Mouse (Mus musculus) neural tube, embryonic 13.5 days (tissue): ENCODE measurements at regions not wholly inside any gene's neighbourhood (a gene's known extent, or its start where the extent isn't known, plus 50 kb on each side); places are given as distances from the start of the nearest gene placed in this dataset.
A peak's percentile ranks its signal among the peaks of the same experiment; 100 is the strongest.
"Not testable (repeated sequence)": the region's sequence is repeated elsewhere in the genome, so short reads cannot be mapped to it uniquely, and the experiment has no call there.

Experiments
- ATAC-seq: fragments of 200-750 bp; cut with Nextera tagmentation; 2 replicates; pipeline ENCODE4 v1.8.0; 2017; ENCODE audit warnings: low read depth, mild to moderate bottlenecking, moderate TSS enrichment, moderate library complexity
- H3K27ac ChIP-seq: fragments of 300-500 bp; sonication (generic); replicated peaks from 2 replicates; pipeline ENCODE4 v1.5.1; 2015; ENCODE audit warnings: moderate library complexity, mild to moderate bottlenecking, inconsistent platforms
- H3K27me3 ChIP-seq: fragments of 300-500 bp; sonication (generic); 2 replicates; pipeline ENCODE4 v1.6.1; 2015; ENCODE audit warnings: mild to moderate bottlenecking, inconsistent platforms
- H3K36me3 ChIP-seq: fragments of 300-500 bp; sonication (generic); 2 replicates; pipeline ENCODE4 v1.6.1; 2015; ENCODE audit warnings: mild to moderate bottlenecking, inconsistent platforms
- H3K4me1 ChIP-seq: fragments of 300-500 bp; sonication (generic); replicated peaks from 2 replicates; pipeline ENCODE4 v1.6.1; 2015; ENCODE audit warnings: inconsistent platforms
- H3K4me2 ChIP-seq: fragments of 300-500 bp; sonication (generic); 2 replicates; pipeline ENCODE4 v1.6.1; 2015; ENCODE audit warnings: inconsistent platforms, mild to moderate bottlenecking, moderate library complexity
- H3K4me3 ChIP-seq: fragments of 300-500 bp; sonication (generic); 2 replicates; pipeline ENCODE4 v1.5.1; 2015; ENCODE audit warnings: mild to moderate bottlenecking, inconsistent platforms
- H3K9ac ChIP-seq: fragments of 300-500 bp; sonication (generic); 2 replicates; pipeline ENCODE4 v1.6.1; 2015; ENCODE audit warnings: moderate library complexity, mild to moderate bottlenecking, inconsistent platforms
- H3K9me3 ChIP-seq: fragments of 300-500 bp; sonication (generic); 2 replicates; pipeline ENCODE4 v1.6.1; 2016; ENCODE audit warnings: inconsistent platforms
- WGBS: fragments of 180-500 bp; shearing (Covaris S2); methylation state at CpG from one replicate; pipeline ENCODE4 v1.1.7; 2015; 5-methylcytosine and 5-hydroxymethylcytosine counted together

GRCm38 (mm10) chr9:13105426-13105825 is 140.2 kb downstream of the Jrkl start:
- WGBS = 95% methylated on average over 4 of the region's 4 CpGs

GRCm38 (mm10) chr9:13083669-13084068 is 162.0 kb downstream of the Jrkl start:
- Histone ChIP-seq H3K9ac (no peak overlapping the region), H3K4me3 (no peak overlapping the region), H3K36me3 (no peaks in the 10 kb centered on the region), H3K9me3 (no peaks in the 10 kb centered on the region), H3K4me1 (no peaks in the 10 kb centered on the region), H3K27me3 (no peaks in the 10 kb centered on the region), H3K27ac (no peak overlapping the region), H3K4me2 (no peak overlapping the region)
- 89% methylated on average over 11 of the region's 11 CpGs for WGBS
- no peak for ATAC-seq

More at GRCm38 (mm10) chr9:13105426-13105825, 140.2 kb downstream of the Jrkl start:
- H3K4me3 ChIP-seq = no peak overlapping the region
- no peak overlapping the region for H3K27ac ChIP-seq
- H3K36me3 ChIP-seq = no peaks in the 10 kb centered on the region
- H3K9ac ChIP-seq = no peak overlapping the region
- H3K9me3 ChIP-seq = no peaks in the 10 kb centered on the region
- no peaks in the 10 kb centered on the region for H3K27me3 ChIP-seq
- no peak for ATAC-seq
- no peaks in the 10 kb centered on the region for H3K4me1 ChIP-seq
- H3K4me2 ChIP-seq = no peak overlapping the region

GRCm38 (mm10) chr9:13049079-13049478 is 196.6 kb downstream of the Jrkl start:
- ATAC-seq = no peak
- Histone ChIP-seq H3K4me2 (no peak overlapping the region), H3K4me1 (no peaks in the 10 kb centered on the region), H3K27ac (no peak overlapping the region), H3K9me3 (no peaks in the 10 kb centered on the region), H3K36me3 (no peaks in the 10 kb centered on the region), H3K4me3 (no peak overlapping the region), H3K9ac (no peak overlapping the region), H3K27me3 (no peaks in the 10 kb centered on the region)

- H3K4me2 ChIP-seq = no peak overlapping the region
- no peaks in the 10 kb centered on the region for H3K9me3 ChIP-seq
- no peak overlapping the region for H3K9ac ChIP-seq
- H3K27ac ChIP-seq = no peak overlapping the region
- H3K4me3 ChIP-seq = no peak overlapping the region
- no peaks in the 10 kb centered on the region for H3K27me3 ChIP-seq
- H3K4me1 ChIP-seq = no peaks in the 10 kb centered on the region
- no peak for ATAC-seq
- H3K36me3 ChIP-seq = no peaks in the 10 kb centered on the region
These were observed 226.6 kb downstream of the Jrkl start for GRCm38 (mm10) chr9:13019025-13019424.

GRCm38 (mm10) chr9:12983209-12983608 is 262.4 kb downstream of the Jrkl start:
- H3K4me1 ChIP-seq, H3K36me3 ChIP-seq, H3K4me2 ChIP-seq, H3K9ac ChIP-seq, H3K27me3 ChIP-seq, H3K27ac ChIP-seq, ATAC-seq, H3K9me3 ChIP-seq, H3K4me3 ChIP-seq: not testable (repeated sequence)
- WGBS = 85% methylated on average over 1 of the region's 1 CpGs

GRCm38 (mm10) chr9:12973022-12973421 is 272.6 kb downstream of the Jrkl start:
- 60% methylated on average over 1 of the region's 1 CpGs for WGBS
- Histone ChIP-seq H3K27me3 (no peaks in the 10 kb centered on the region), H3K36me3 (no peaks in the 10 kb centered on the region), H3K4me3 (no peak overlapping the region), H3K27ac (no peak overlapping the region), H3K4me1 (no peaks in the 10 kb centered on the region), H3K9me3 (no peaks in the 10 kb centered on the region), H3K9ac (no peak overlapping the region), H3K4me2 (no peak overlapping the region)
- ATAC-seq = no peak

GRCm38 (mm10) chr9:12960337-12960736 is 285.3 kb downstream of the Jrkl start:
- H3K9ac ChIP-seq = no peak overlapping the region
- no peak overlapping the region for H3K4me2 ChIP-seq
- no peaks in the 10 kb centered on the region for H3K27me3 ChIP-seq
- H3K4me1 ChIP-seq = no peaks in the 10 kb centered on the region
- 83% methylated on average over 2 of the region's 2 CpGs for WGBS
- H3K9me3 ChIP-seq = no peaks in the 10 kb centered on the region
- ATAC-seq = no peak
- H3K27ac ChIP-seq = no peak overlapping the region
- H3K36me3 ChIP-seq = no peaks in the 10 kb centered on the region
- no peak overlapping the region for H3K4me3 ChIP-seq

- Histone ChIP-seq H3K36me3 (no peaks in the 10 kb centered on the region), H3K4me2 (no peak overlapping the region), H3K4me1 (no peaks in the 10 kb centered on the region), H3K9ac (no peak overlapping the region), H3K4me3 (no peak overlapping the region), H3K27me3 (no peaks in the 10 kb centered on the region), H3K27ac (no peak overlapping the region), H3K9me3 (no peaks in the 10 kb centered on the region)
- no peak for ATAC-seq
- 52% methylated on average over 1 of the region's 1 CpGs for WGBS
These were observed 299.5 kb downstream of the Jrkl start for GRCm38 (mm10) chr9:12946088-12946487.

- no peak overlapping the region for H3K4me2 ChIP-seq
- no peak overlapping the region for H3K4me3 ChIP-seq
- ATAC-seq = no peak
- H3K9ac ChIP-seq = no peak overlapping the region
- no peaks in the 10 kb centered on the region for H3K9me3 ChIP-seq
- no peaks in the 10 kb centered on the region for H3K36me3 ChIP-seq
- WGBS = 60% methylated on average over 2 of the region's 2 CpGs
- no peak overlapping the region for H3K27ac ChIP-seq
- no peaks in the 10 kb centered on the region for H3K4me1 ChIP-seq
- H3K27me3 ChIP-seq = no peaks in the 10 kb centered on the region
These were observed 300.2 kb downstream of the Jrkl start for GRCm38 (mm10) chr9:12945476-12945875.

GRCm38 (mm10) chr9:12945037-12945436 is 300.6 kb downstream of the Jrkl start:
- Histone ChIP-seq H3K36me3 (no peaks in the 10 kb centered on the region), H3K4me1 (no peaks in the 10 kb centered on the region), H3K9ac (no peak overlapping the region), H3K27me3 (no peaks in the 10 kb centered on the region), H3K4me3 (no peak overlapping the region), H3K9me3 (no peaks in the 10 kb centered on the region), H3K27ac (no peak overlapping the region), H3K4me2 (no peak overlapping the region)
- 46% methylated on average over 4 of the region's 4 CpGs for WGBS
- no peak for ATAC-seq

- no peaks in the 10 kb centered on the region for H3K9me3 ChIP-seq
- ATAC-seq = no peak
- H3K4me3 ChIP-seq = no peak overlapping the region
- no peak overlapping the region for H3K27ac ChIP-seq
- H3K9ac ChIP-seq = no peak overlapping the region
- no peaks in the 10 kb centered on the region for H3K4me1 ChIP-seq
- no peak overlapping the region for H3K4me2 ChIP-seq
- WGBS = 87% methylated on average over 4 of the region's 4 CpGs
- H3K36me3 ChIP-seq = no peaks in the 10 kb centered on the region
- no peaks in the 10 kb centered on the region for H3K27me3 ChIP-seq
These were observed 310.6 kb downstream of the Jrkl start for GRCm38 (mm10) chr9:12935016-12935415.

GRCm38 (mm10) chr9:12925549-12926186 is 320.0 kb downstream of the Jrkl start:
- H3K9me3 ChIP-seq = no peaks in the 10 kb centered on the region
- H3K9ac ChIP-seq = no peak overlapping the region
- ATAC-seq = peak; percentile 80
- no peak overlapping the region for H3K27ac ChIP-seq
- no peaks in the 10 kb centered on the region for H3K27me3 ChIP-seq
- no peak overlapping the region for H3K4me3 ChIP-seq
- H3K4me2 ChIP-seq = no peak overlapping the region
- no peaks in the 10 kb centered on the region for H3K4me1 ChIP-seq
- H3K36me3 ChIP-seq = no peaks in the 10 kb centered on the region
- WGBS = 62% methylated on average over 6 of the region's 6 CpGs

- H3K9ac ChIP-seq = no peak overlapping the region
- WGBS = 69% methylated on average over 3 of the region's 3 CpGs
These were observed 344.9 kb downstream of the Jrkl start for GRCm38 (mm10) chr9:12900726-12901125.

More at GRCm38 (mm10) chr9:12900726-12901125, 344.9 kb downstream of the Jrkl start:
- Histone ChIP-seq H3K27ac (no peak overlapping the region), H3K36me3 (no peaks in the 10 kb centered on the region), H3K9me3 (no peaks in the 10 kb centered on the region), H3K4me3 (no peak overlapping the region), H3K27me3 (no peaks in the 10 kb centered on the region), H3K4me2 (no peak overlapping the region), H3K4me1 (no peaks in the 10 kb centered on the region)
- ATAC-seq = no peak
